Mouse (Mus musculus) liver, embryonic 16.5 days (tissue): ENCODE results near the gene Drap1. TPM values are rescaled to one million over a fixed set of nuclear protein-coding genes. Genes with fewer than 3 reads are reported as not detected.

Experiments
- ATAC-seq: fragments of 200-750 bp; cut with Nextera tagmentation; 2 replicates; pipeline ENCODE4 v1.8.0; 2017; ENCODE audit warnings: low read depth, mild to moderate bottlenecking, moderate number of reproducible peaks, moderate library complexity
- H3K27ac ChIP-seq: fragments of 300-500 bp; sonication (generic); 2 replicates; pipeline ENCODE4 v1.5.1; 2014; ENCODE audit warnings: mild to moderate bottlenecking, low read length
- H3K27me3 ChIP-seq: fragments of 300-500 bp; sonication (generic); 2 replicates; pipeline ENCODE4 v1.6.1; 2014; ENCODE audit warnings: low read depth, low read length, mixed read lengths; ENCODE audit not compliant: control insufficient read depth, insufficient read depth
- H3K36me3 ChIP-seq: fragments of 300-500 bp; sonication (generic); 2 replicates; pipeline ENCODE4 v1.6.1; 2014; ENCODE audit warnings: mild to moderate bottlenecking; ENCODE audit not compliant: control insufficient read depth, insufficient read depth
- H3K4me1 ChIP-seq: fragments of 300-500 bp; sonication (generic); 2 replicates; pipeline ENCODE4 v1.6.1; 2014; ENCODE audit warnings: low read depth, low read length, mixed read lengths; ENCODE audit not compliant: control insufficient read depth
- H3K4me2 ChIP-seq: fragments of 300-500 bp; sonication (generic); 2 replicates; pipeline ENCODE4 v1.6.1; 2014; ENCODE audit warnings: low read depth, low read length, mixed read lengths
- H3K4me3 ChIP-seq: fragments of 300-500 bp; sonication (generic); 2 replicates; pipeline ENCODE4 v1.5.1; 2014; ENCODE audit warnings: low read depth, mild to moderate bottlenecking, low read length
- H3K9ac ChIP-seq: fragments of 300-500 bp; sonication (generic); 2 replicates; pipeline ENCODE4 v1.6.1; 2014; ENCODE audit warnings: low read depth, low read length
- H3K9me3 ChIP-seq: fragments of 300-500 bp; sonication (generic); replicated peaks from 2 replicates; pipeline ENCODE4 v1.6.1; 2016; ENCODE audit warnings: low read length; ENCODE audit not compliant: control insufficient read depth
- WGBS: fragments of 180-500 bp; shearing (Covaris S2); extraction: QIAGEN DNeasy Blood & Tissue Kit; methylation state at CpG from one replicate; pipeline ENCODE4 v1.1.7; 2014; ENCODE audit not compliant: insufficient replicate concordance; 5-methylcytosine and 5-hydroxymethylcytosine counted together
- polyA plus RNA-seq: library from polyadenylated mRNA; unstranded; fragments of >200 nt; fragmentation: Nextera tagmentation; extraction: Ambion mirVana; gene quantifications from 2 replicates; pipeline ENCODE4 v1.2.1, GENCODE M21; 2015

Drap1 gene
- polyA plus RNA-seq, 1 experiment from 2014 or later = 61.4 TPM

DNA sequence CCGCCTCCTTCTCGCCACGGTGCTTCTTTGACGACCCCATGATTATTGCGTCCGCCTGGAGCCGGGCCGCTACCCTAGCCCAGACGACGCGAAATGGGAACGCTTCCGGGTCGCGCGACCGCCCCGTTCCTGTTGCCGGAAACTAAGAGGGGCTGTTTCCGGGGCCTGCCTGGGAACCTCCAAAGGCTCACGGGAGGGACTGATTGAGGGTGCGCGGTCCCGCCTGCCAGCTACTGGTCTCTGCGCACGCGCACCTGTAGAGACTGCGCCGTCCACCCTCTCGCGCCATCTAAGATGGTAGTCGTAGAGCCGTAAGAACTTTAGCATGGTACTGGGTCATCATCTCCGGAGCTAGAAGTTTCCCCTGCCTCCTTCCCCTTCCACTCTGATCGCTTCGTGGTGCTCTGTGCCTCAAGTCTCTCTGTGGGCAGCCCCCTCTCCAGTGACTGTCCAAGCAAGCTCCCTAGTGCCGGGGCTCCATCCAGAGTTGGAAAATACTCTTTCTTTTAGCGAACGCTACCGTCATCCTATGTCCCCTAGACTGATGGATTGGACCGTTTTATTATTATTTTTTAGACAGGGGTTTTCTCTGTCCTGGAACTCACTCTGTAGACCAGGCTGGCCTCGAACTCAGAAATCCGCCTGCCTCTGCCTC, 36.1 kb downstream of the Drap1 start, which contains the start of gene Sart1:
Sart1 (minus strand) TSS at position 116 of the 655 bp plus-strand sequence.
- under 1% methylated on average over 43 of the region's 43 CpGs for whole genome bisulfite sequencing
- Histone ChIP-seq H3K9ac (peak within 1 kb of the TSS; percentile 93), H3K27ac (peak within 1 kb of the TSS; percentile 91), H3K4me3 (peak within 1 kb of the TSS; percentile 99), H3K27me3 (no peaks in the 10 kb centered on the region), H3K9me3 (no peaks in the 10 kb centered on the region), H3K4me1 (peaks cover 31% of the 10 kb centered on the region), H3K4me2 (peak within 1 kb of the TSS; percentile 97), H3K36me3 (peaks cover 15% of the 10 kb centered on the region)
- peak; percentile 96 for ATAC-seq

- Histone ChIP-seq H3K27me3 (no peaks in the 10 kb centered on the region), H3K4me1 (peaks cover 31% of the 10 kb centered on the region), H3K9ac (peak overlapping the region; percentile 93), H3K4me3 (peak overlapping the region; percentile 99), H3K4me2 (peak overlapping the region; percentile 97), H3K27ac (peak overlapping the region; percentile 91), H3K36me3 (peaks cover 22% of the 10 kb centered on the region), H3K9me3 (no peaks in the 10 kb centered on the region)
- WGBS = under 1% methylated on average over 43 of the region's 43 CpGs
- ATAC-seq = peak; percentile 39
Observed at GRCm38 (mm10) chr19:5388011-5388441, 36.8 kb downstream of the Drap1 start.

DNA sequence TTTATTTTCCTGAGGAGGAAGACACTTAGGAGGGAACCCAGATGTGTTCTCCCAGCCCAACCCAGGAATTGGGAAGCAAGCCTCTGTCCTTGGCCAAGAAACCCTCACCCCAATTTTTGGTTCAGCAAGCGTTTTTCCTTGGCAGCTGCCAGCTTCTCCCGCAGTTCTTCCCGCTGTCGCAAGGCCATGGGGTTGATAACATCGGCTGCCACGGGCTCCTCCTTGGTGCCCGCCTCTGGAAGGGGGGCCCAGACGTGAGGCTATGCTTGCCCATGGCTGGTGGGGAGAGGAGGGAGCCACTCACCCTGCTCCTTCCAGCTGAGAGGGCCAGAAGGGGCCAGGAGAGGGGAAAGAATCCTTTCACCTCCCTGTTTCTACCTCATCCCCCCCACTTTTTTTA, 40.1 kb downstream of the Drap1 start:
- Histone ChIP-seq H3K27ac (no peak overlapping the region), H3K27me3 (no peaks in the 10 kb centered on the region), H3K9ac (no peak overlapping the region), H3K36me3 (peaks cover 53% of the 10 kb centered on the region), H3K4me2 (no peak overlapping the region), H3K4me3 (no peak overlapping the region), H3K9me3 (no peaks in the 10 kb centered on the region), H3K4me1 (peaks cover 23% of the 10 kb centered on the region)
- ATAC-seq = no peak
- WGBS = 80% methylated on average over 8 of the region's 8 CpGs

- Histone ChIP-seq H3K9ac (no peak overlapping the region), H3K27me3 (no peaks in the 10 kb centered on the region), H3K4me3 (no peak overlapping the region), H3K4me1 (peaks cover 17% of the 10 kb centered on the region), H3K4me2 (no peak overlapping the region), H3K27ac (no peak overlapping the region), H3K9me3 (no peaks in the 10 kb centered on the region), H3K36me3 (peaks cover 64% of the 10 kb centered on the region)
- no peak for ATAC-seq
- WGBS = 89% methylated on average over 12 of the region's 12 CpGs
Observed at GRCm38 (mm10) chr19:5383326-5383725, 41.5 kb downstream of the Drap1 start.

DNA sequence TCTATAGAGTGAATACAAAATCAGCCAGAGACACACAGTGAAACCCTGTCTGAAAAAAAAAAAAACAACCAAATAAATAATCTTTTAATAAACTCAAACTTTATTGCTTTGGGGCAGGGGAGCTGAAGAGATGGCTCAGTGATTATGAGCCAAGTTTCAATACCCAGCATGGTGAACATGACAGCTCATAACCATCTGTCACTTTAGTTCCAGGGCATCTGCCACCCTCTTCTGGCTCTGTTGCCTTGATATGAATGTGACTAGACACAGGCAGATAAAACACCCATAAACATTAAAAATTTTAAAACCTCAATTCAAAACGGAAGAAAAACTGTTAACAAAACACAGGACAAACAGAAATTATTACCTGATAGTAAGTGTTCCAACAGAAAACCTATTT, 47.3 kb downstream of the Drap1 start:
- Histone ChIP-seq H3K36me3 (peaks cover 36% of the 10 kb centered on the region), H3K9ac (no peak overlapping the region), H3K4me3 (no peak overlapping the region), H3K4me1 (no peaks in the 10 kb centered on the region), H3K4me2 (no peak overlapping the region), H3K27me3 (no peaks in the 10 kb centered on the region), H3K27ac (no peak overlapping the region), H3K9me3 (no peaks in the 10 kb centered on the region)
- no peak for ATAC-seq
- WGBS = 72% methylated on average over 1 of the region's 1 CpGs

DNA sequence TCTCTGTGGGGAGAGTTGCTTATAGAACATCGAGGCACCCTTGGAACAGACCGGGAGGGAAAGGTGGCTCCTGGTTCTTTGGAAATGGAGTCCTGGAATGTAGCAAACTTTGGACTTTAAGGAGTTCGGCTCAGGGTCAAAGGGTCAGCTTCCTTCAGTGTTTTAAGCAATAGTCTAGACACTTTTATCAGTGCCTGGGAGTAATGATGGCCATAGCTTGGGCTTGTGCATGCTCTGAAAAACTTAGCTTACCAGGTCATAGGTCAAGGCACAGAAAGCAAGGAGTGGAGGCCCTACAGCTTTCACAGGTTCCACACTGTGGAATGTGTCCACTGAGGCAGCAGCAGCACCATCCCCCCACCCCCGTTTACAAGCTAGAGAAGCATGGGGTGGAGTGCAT, 50.0 kb downstream of the Drap1 start:
- H3K4me2 ChIP-seq = no peak overlapping the region
- 70% methylated on average over 4 of the region's 4 CpGs for WGBS
- no peak overlapping the region for H3K4me3 ChIP-seq
- no peaks in the 10 kb centered on the region for H3K4me1 ChIP-seq
- no peak overlapping the region for H3K9ac ChIP-seq
- H3K27me3 ChIP-seq = no peaks in the 10 kb centered on the region
- H3K27ac ChIP-seq = no peak overlapping the region
- peaks cover 25% of the 10 kb centered on the region for H3K36me3 ChIP-seq
- no peaks in the 10 kb centered on the region for H3K9me3 ChIP-seq
- no peak for ATAC-seq

DNA sequence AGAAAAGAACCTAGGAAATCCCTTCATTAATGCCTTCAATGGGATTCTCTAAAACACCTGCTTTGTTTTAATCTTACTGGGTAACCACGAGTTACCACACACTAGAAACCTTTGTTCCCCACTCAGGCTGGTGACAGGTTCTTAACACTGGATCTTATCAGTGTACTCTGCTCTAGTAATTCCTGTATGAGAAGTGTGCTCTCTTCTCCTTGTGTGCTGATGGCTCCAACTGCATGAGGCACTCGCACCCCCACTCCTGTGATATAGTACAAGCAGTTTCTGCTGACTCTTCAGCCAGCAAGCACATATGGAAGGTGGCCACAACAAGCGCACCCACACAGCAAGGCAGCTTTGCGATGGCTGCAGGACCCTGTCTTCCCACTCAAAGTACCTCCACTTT, 50.6 kb downstream of the Drap1 start:
- WGBS = 67% methylated on average over 4 of the region's 4 CpGs
- no peak for ATAC-seq
- no peaks in the 10 kb centered on the region for H3K4me1 ChIP-seq
- H3K9me3 ChIP-seq = no peaks in the 10 kb centered on the region
- H3K9ac ChIP-seq = no peak overlapping the region
- no peaks in the 10 kb centered on the region for H3K27me3 ChIP-seq
- no peak overlapping the region for H3K4me3 ChIP-seq
- no peak overlapping the region for H3K27ac ChIP-seq
- no peak overlapping the region for H3K4me2 ChIP-seq
- peaks cover 24% of the 10 kb centered on the region for H3K36me3 ChIP-seq

Other genes starting within 250 kb of the Drap1 start
- 6.8 and 8.1 TPM in 2 replicates for gene Pacs1, start 151.9 kb downstream of the Drap1 start, polyA plus RNA-seq
- gene Sf3b2, start 129.5 kb downstream of the Drap1 start, polyA plus RNA-seq = 103 TPM in 2 replicates
- 0.08 TPM in 1 of 2 replicates, not detected in the other for gene Gal3st3, start 126.6 kb downstream of the Drap1 start, polyA plus RNA-seq
- gene Catsper1, start 89.2 kb downstream of the Drap1 start, polyA plus RNA-seq = not detected in 2 replicates
- gene Cst6, start 75.4 kb downstream of the Drap1 start, polyA plus RNA-seq = 0.57 TPM in 1 of 2 replicates, not detected in the other
- gene Eif1ad, start 58.2 kb downstream of the Drap1 start, polyA plus RNA-seq = 22.4 and 23.5 TPM in 2 replicates
- gene Banf1, start 57.8 kb downstream of the Drap1 start, polyA plus RNA-seq = 189 and 214 TPM in 2 replicates
- gene Sart1, start 36.3 kb downstream of the Drap1 start, polyA plus RNA-seq = 23.8 and 25.8 TPM in 2 replicates
- gene Tsga10ip, start 22.5 kb downstream of the Drap1 start, polyA plus RNA-seq = 0.05 and 0.26 TPM in 2 replicates
- gene AI837181, start 165 bp upstream of the Drap1 start, polyA plus RNA-seq = 6.1 and 7.1 TPM in 2 replicates
- gene Fosl1, start 22.6 kb upstream of the Drap1 start, polyA plus RNA-seq = not detected in 2 replicates
- 0.86 and 0.97 TPM in 2 replicates for gene Ccdc85b, start 32.9 kb upstream of the Drap1 start, polyA plus RNA-seq
- gene Fibp, start 35.6 kb upstream of the Drap1 start, polyA plus RNA-seq = 25.9 and 27.2 TPM in 2 replicates
- gene Ctsw, start 43.5 kb upstream of the Drap1 start, polyA plus RNA-seq = 0.36 and 0.58 TPM in 2 replicates
- gene Efemp2, start 49.0 kb upstream of the Drap1 start, polyA plus RNA-seq = 13.5 and 15.8 TPM in 2 replicates
- gene Mus81, start 63.4 kb upstream of the Drap1 start, polyA plus RNA-seq = 12.7 and 15.6 TPM in 2 replicates
- gene Cfl1, start 65.5 kb upstream of the Drap1 start, polyA plus RNA-seq = 930 and 955 TPM in 2 replicates
- 0.09 and 0.14 TPM in 2 replicates for gene 1700020D05Rik, start 78.8 kb upstream of the Drap1 start, polyA plus RNA-seq
- gene Snx32, start 85.6 kb upstream of the Drap1 start, polyA plus RNA-seq = 5.7 and 7.2 TPM in 2 replicates
- 0.04 and 0.31 TPM in 2 replicates for gene Ovol1, start 135.7 kb upstream of the Drap1 start, polyA plus RNA-seq
- gene Ap5b1, start 143.0 kb upstream of the Drap1 start, polyA plus RNA-seq = 3.5 and 4.4 TPM in 2 replicates
- 92.2 and 115 TPM in 2 replicates for gene Rnaseh2c, start 176.9 kb upstream of the Drap1 start, polyA plus RNA-seq
- gene Kat5, start 185.3 kb upstream of the Drap1 start, polyA plus RNA-seq = 15.9 and 16.4 TPM in 2 replicates
- 21.6 and 23.6 TPM in 2 replicates for gene Rela, start 212.5 kb upstream of the Drap1 start, polyA plus RNA-seq
- gene Sipa1, start 238.7 kb upstream of the Drap1 start, polyA plus RNA-seq = 19.7 and 22.3 TPM in 2 replicates